Mouse (Mus musculus): ENCODE results near the gene Sugp2.

GRCm38 (mm10) chr8:70227997-70228396 lies 6.0 kb upstream of the Sugp2 start:
- TF ChIP-seq CTCF (IDR thresholded peaks at IDR 0.05; ENCODE audit: borderline replicate concordance, insufficient read depth, low read length) = no peak
- TF ChIP-seq POLR2A (IDR thresholded peaks at IDR 0.05; ENCODE audit: low read depth, low read length) = no peak

All from embryonic fibroblast, embryonic 13.5 days (primary cell).